Mouse (Mus musculus): Measurements from ENCODE around the gene Mybpc2. TPM values are rescaled to one million over a fixed set of nuclear protein-coding genes. Genes with fewer than 3 reads are reported as not detected.

The Mybpc2 gene
- polyA plus RNA-seq, 1 experiment from 2014 or later: 0.22 TPM

- 96% methylated on average over 5 of the region's 5 CpGs for WGBS
Measured at GRCm38 (mm10) chr7:44491391-44491790, 33.1 kb downstream of the Mybpc2 start.

GRCm38 (mm10) chr7:44490281-44490680, 34.2 kb downstream of the Mybpc2 start:
- H3K9ac ChIP-seq (replicated peaks): 0 out of 2 replicates have a peak overlapping the region, but pooled peaks have one; percentile 8
- H3K4me2 ChIP-seq (replicated peaks): no peak overlapping the region
- no peak overlapping the region for H3K4me3 ChIP-seq
- H3K27me3 ChIP-seq: no peaks in the 10 kb centered on the region
- H3K4me1 ChIP-seq: peaks cover 12% of the 10 kb centered on the region
- no peak overlapping the region for H3K27ac ChIP-seq (replicated peaks)
- no peaks in the 10 kb centered on the region for H3K9me3 ChIP-seq
- ATAC-seq (ENCODE audit: low FRiP score, low read depth): no peak
- 96% methylated on average over 4 of the region's 4 CpGs for WGBS
- H3K36me3 ChIP-seq: peaks cover 53% of the 10 kb centered on the region

More at GRCm38 (mm10) chr7:44491391-44491790, 33.1 kb downstream of the Mybpc2 start:
- Histone ChIP-seq H3K4me3 (no peak overlapping the region), H3K27me3 (no peaks in the 10 kb centered on the region), H3K4me1 (peaks cover 18% of the 10 kb centered on the region), H3K36me3 (peaks cover 53% of the 10 kb centered on the region), H3K27ac (replicated peaks) (no peak overlapping the region), H3K9ac (replicated peaks) (no peak overlapping the region), H3K4me2 (replicated peaks) (no peak overlapping the region), H3K9me3 (no peaks in the 10 kb centered on the region)
- ATAC-seq (ENCODE audit: low FRiP score, low read depth): no peak

- H3K4me3 ChIP-seq: no peak overlapping the region
- H3K27ac ChIP-seq (replicated peaks): no peak overlapping the region
- H3K9ac ChIP-seq (replicated peaks): no peak overlapping the region
- H3K4me1 ChIP-seq: no peaks in the 10 kb centered on the region
- WGBS: 91% methylated on average over 8 of the region's 8 CpGs
- ATAC-seq (ENCODE audit: low FRiP score, low read depth): no peak
- no peak overlapping the region for H3K4me2 ChIP-seq (replicated peaks)
- H3K36me3 ChIP-seq: peaks cover 48% of the 10 kb centered on the region
- H3K27me3 ChIP-seq: no peaks in the 10 kb centered on the region
- no peaks in the 10 kb centered on the region for H3K9me3 ChIP-seq
Measured at GRCm38 (mm10) chr7:44488545-44488944, 35.9 kb downstream of the Mybpc2 start.

DNA sequence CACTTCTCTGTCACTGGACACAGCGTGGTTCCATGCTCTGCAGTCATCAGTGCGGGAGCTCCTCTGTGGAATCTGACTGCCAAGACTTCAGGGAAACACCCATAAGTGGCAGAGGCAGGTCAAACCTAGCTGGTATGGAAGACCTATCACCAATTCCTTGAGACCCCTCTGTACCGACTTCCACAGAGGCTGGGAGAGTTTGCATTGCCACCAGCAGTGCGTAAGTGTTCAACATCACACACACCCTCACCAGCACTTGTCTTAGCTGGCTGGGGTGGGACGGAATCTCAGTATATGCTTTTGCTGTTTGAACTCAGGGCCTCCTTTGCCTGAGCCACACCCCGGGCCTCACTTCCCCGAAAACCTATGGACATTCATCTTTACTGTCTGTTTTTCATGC, 36.5 kb downstream of the Mybpc2 start:
- H3K4me3 ChIP-seq: no peak overlapping the region
- H3K9ac ChIP-seq (replicated peaks): no peak overlapping the region
- H3K4me1 ChIP-seq: no peaks in the 10 kb centered on the region
- WGBS: 92% methylated on average over 7 of the region's 7 CpGs
- no peak for ATAC-seq (ENCODE audit: low FRiP score, low read depth)
- no peaks in the 10 kb centered on the region; the same call in 1 of the 2 replicates for H3K27me3 ChIP-seq
- H3K36me3 ChIP-seq: peaks cover 43% of the 10 kb centered on the region
- no peak overlapping the region for H3K4me2 ChIP-seq (replicated peaks)
- no peak overlapping the region for H3K27ac ChIP-seq (replicated peaks)
- no peaks in the 10 kb centered on the region for H3K9me3 ChIP-seq

GRCm38 (mm10) chr7:44486927-44487575, 37.4 kb downstream of the Mybpc2 start:
- Histone ChIP-seq H3K4me3 (no peak overlapping the region), H3K4me2 (replicated peaks) (no peak overlapping the region), H3K4me1 (no peaks in the 10 kb centered on the region), H3K27ac (replicated peaks) (no peak overlapping the region; the same call in 1 of the 2 replicates), H3K27me3 (peaks cover 8% of the 10 kb centered on the region), H3K9me3 (no peaks in the 10 kb centered on the region), H3K9ac (replicated peaks) (no peak overlapping the region), H3K36me3 (peaks cover 34% of the 10 kb centered on the region)
- ATAC-seq (ENCODE audit: low FRiP score, low read depth): no peak
- WGBS: 65% methylated on average over 13 of the region's 13 CpGs

DNA sequence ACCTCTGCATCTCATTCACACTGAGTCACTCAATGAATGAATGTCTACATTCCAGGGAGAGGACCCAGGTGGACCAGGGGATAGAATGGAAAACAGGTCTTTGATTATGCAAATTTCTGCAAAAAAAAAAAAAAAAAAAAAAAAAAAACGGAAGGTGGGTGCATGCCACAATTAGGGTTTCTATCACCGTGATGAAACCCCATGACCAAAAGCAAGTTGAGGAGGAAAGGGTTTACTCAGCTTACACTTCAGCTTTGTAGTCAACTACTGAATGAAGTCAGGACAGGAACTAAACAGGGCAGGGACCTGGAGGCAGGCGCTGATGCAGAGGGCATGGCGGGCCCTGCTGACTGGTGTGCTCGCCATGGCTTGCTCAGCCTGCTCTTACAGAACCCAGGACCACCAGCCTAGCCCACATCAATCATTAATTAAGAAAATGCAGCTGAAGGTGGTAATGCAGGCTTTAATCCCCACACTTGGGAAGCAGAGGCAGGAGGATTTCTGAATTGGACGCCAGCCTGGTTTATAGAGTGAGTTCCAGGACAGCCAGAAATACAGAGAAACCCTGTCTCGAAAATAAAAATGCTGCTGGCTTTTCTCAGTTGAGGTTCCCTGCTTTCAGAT, 38.8 kb downstream of the Mybpc2 start:
- H3K27ac ChIP-seq (replicated peaks): no peak overlapping the region
- H3K4me3 ChIP-seq: no peak overlapping the region
- H3K9ac ChIP-seq (replicated peaks): no peak overlapping the region
- 79% methylated on average over 7 of the region's 7 CpGs for WGBS
- no peak for ATAC-seq (ENCODE audit: low FRiP score, low read depth)
- H3K4me1 ChIP-seq: no peaks in the 10 kb centered on the region
- H3K9me3 ChIP-seq: no peaks in the 10 kb centered on the region
- no peak overlapping the region for H3K4me2 ChIP-seq (replicated peaks)
- peaks cover 20% of the 10 kb centered on the region for H3K36me3 ChIP-seq
- H3K27me3 ChIP-seq: peaks cover 18% of the 10 kb centered on the region

GRCm38 (mm10) chr7:44484841-44485571, 39.5 kb downstream of the Mybpc2 start:
- ATAC-seq (ENCODE audit: low FRiP score, low read depth): peak; percentile 79
- 28% methylated on average over 5 of the region's 5 CpGs for WGBS
- Histone ChIP-seq H3K27ac (replicated peaks) (no peak overlapping the region), H3K9ac (replicated peaks) (no peak overlapping the region), H3K4me3 (no peak overlapping the region), H3K36me3 (peaks cover 14% of the 10 kb centered on the region), H3K4me1 (no peaks in the 10 kb centered on the region), H3K9me3 (no peaks in the 10 kb centered on the region), H3K27me3 (peaks cover 24% of the 10 kb centered on the region), H3K4me2 (replicated peaks) (no peak overlapping the region)

DNA sequence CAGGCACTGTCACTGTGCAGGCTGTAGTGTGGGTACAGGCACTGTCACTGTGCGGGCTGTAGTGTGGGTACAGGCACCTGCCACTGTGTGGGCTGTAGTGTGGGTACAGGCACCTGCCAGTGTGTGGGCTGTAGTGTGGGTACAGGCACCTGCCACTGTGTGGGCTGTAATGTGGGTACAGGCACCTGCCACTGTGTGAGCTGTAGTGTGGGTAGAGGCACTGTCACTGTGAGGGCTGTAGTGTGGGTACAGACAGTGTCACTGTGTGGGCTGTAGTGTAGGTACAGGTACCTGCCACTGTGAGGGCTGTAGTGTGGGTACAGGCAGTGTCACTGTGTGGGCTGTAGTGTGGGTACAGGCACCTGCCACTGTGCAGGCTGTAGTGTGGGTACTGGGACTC, 40.3 kb downstream of the Mybpc2 start:
- Histone ChIP-seq H3K4me2 (replicated peaks) (no peak overlapping the region), H3K27ac (replicated peaks) (no peak overlapping the region), H3K36me3 (peaks cover 7% of the 10 kb centered on the region), H3K4me3 (no peak overlapping the region), H3K9ac (replicated peaks) (no peak overlapping the region), H3K4me1 (no peaks in the 10 kb centered on the region), H3K9me3 (no peaks in the 10 kb centered on the region), H3K27me3 (peaks cover 33% of the 10 kb centered on the region)
- WGBS: 88% methylated on average over 1 of the region's 1 CpGs
- no peak for ATAC-seq (ENCODE audit: low FRiP score, low read depth)

- no peaks in the 10 kb centered on the region for H3K36me3 ChIP-seq
- H3K4me3 ChIP-seq: no peak overlapping the region
- ATAC-seq (ENCODE audit: low FRiP score, low read depth): no peak
- H3K4me2 ChIP-seq (replicated peaks): no peak overlapping the region
- 84% methylated on average over 3 of the region's 3 CpGs for WGBS
- H3K9me3 ChIP-seq: no peaks in the 10 kb centered on the region
- H3K27me3 ChIP-seq: peaks cover 40% of the 10 kb centered on the region
- peak overlapping the region; percentile 5; the same call in 1 of the 2 replicates for H3K9ac ChIP-seq (replicated peaks)
- no peaks in the 10 kb centered on the region for H3K4me1 ChIP-seq
- no peak overlapping the region for H3K27ac ChIP-seq (replicated peaks)
Measured at GRCm38 (mm10) chr7:44482836-44483435, 41.5 kb downstream of the Mybpc2 start.

GRCm38 (mm10) chr7:44475046-44475614, 49.3 kb downstream of the Mybpc2 start:
- H3K9ac ChIP-seq (replicated peaks): no peak overlapping the region
- ATAC-seq (ENCODE audit: low FRiP score, low read depth): no peak; the same call in 1 of the 2 replicates
- no peaks in the 10 kb centered on the region for H3K36me3 ChIP-seq
- H3K4me1 ChIP-seq: peaks cover 23% of the 10 kb centered on the region
- peak overlapping the region; percentile 70; the same call in 1 of the 2 replicates for H3K27ac ChIP-seq (replicated peaks)
- H3K27me3 ChIP-seq: peaks cover 43% of the 10 kb centered on the region
- WGBS: 27% methylated on average over 5 of the region's 5 CpGs
- no peak overlapping the region for H3K4me3 ChIP-seq
- no peaks in the 10 kb centered on the region for H3K9me3 ChIP-seq
- no peak overlapping the region for H3K4me2 ChIP-seq (replicated peaks)

DNA sequence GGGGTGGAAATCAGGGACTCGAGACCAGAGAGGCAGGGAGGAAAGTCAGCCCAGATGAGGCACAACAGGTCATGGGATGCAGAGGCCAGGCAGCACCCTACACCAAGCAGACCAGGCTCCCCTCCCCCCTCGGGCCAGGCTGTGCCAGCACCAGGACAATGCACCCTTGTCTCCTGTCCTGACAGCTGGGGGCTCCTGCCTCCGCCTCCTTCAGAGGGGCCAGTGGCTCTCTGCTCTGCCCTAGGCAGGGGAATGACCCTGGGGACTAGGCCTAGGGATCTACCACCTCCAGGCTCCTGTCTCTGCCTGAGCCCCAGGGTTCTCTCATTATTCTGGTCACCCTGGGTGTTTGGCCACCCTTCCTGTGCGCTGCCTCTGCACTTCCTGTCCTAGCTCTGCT, 50.0 kb downstream of the Mybpc2 start:
- H3K36me3 ChIP-seq: no peaks in the 10 kb centered on the region
- no peak overlapping the region for H3K4me2 ChIP-seq (replicated peaks)
- H3K9me3 ChIP-seq: no peaks in the 10 kb centered on the region
- H3K9ac ChIP-seq (replicated peaks): 0 out of 2 replicates have a peak overlapping the region, but pooled peaks have one; percentile 12
- peaks cover 36% of the 10 kb centered on the region for H3K27me3 ChIP-seq
- peak overlapping the region; percentile 70 for H3K27ac ChIP-seq (replicated peaks)
- WGBS: 15% methylated on average over 4 of the region's 4 CpGs
- peaks cover 26% of the 10 kb centered on the region for H3K4me1 ChIP-seq
- no peak overlapping the region for H3K4me3 ChIP-seq
- peak; percentile 85 for ATAC-seq (ENCODE audit: low FRiP score, low read depth)

Data from midbrain, embryonic 12.5 days (tissue).